Mouse (Mus musculus): ENCODE measurements around the gene Arhgap9.

GRCm38 (mm10) chr10:127295986-127296794 is 25.6 kb upstream of the Arhgap9 start:
- no peak for TF ChIP-seq CTCF (IDR thresholded peaks at IDR 0.05; ENCODE audit: control insufficient read depth, insufficient read depth, insufficient read length)
- TF ChIP-seq CEBPB (IDR thresholded peaks at IDR 0.05; ENCODE audit: low read depth) = no peak
- no peak for TF ChIP-seq USF1 (IDR thresholded peaks at IDR 0.05; ENCODE audit: low read depth)
- no peak for TF ChIP-seq MAX (IDR thresholded peaks at IDR 0.05)

Data from C2C12 (cell line).